Mouse (Mus musculus) lung, adult 2 months (tissue): ENCODE results near the gene Psma4. TPM values are rescaled to one million over a fixed set of nuclear protein-coding genes. Genes with fewer than 3 reads are reported as not detected.

Source experiments
- DNase-seq: peaks from one replicate; pipeline ENCODE4 v3.0.0; 2022
- H3K4me1 ChIP-seq: fragments of 200-500 bp; 2 replicates; pipeline ENCODE4 v1.6.1; 2011; ENCODE audit warnings: low read length; ENCODE audit not compliant: control insufficient read depth, insufficient read depth
- H3K4me3 ChIP-seq: fragments of 200-500 bp; replicated peaks from 2 replicates; pipeline ENCODE3; 2011; ENCODE audit warnings: low read depth, mild to moderate bottlenecking, control low read depth, low read length; ENCODE audit errors: extremely low read depth
- CTCF ChIP-seq: fragments of 200-500 bp; IDR thresholded peaks from 2 replicates; pipeline ENCODE4 v1.5.1; 2011; ENCODE audit warnings: mild to moderate bottlenecking, low read length, control low read depth; ENCODE audit not compliant: insufficient read depth
- POLR2A ChIP-seq: fragments of 200-500 bp; IDR thresholded peaks from 2 replicates; pipeline ENCODE4 v1.6.1; 2011; ENCODE audit warnings: low read depth, mild to moderate bottlenecking, control low read depth, low read length, borderline replicate concordance; ENCODE audit errors: extremely low read depth
- WGBS: fragments of 180-500 bp; shearing (Covaris S2); methylation state at CpG from one replicate; pipeline ENCODE4 v1.1.7; 2018; 5-methylcytosine and 5-hydroxymethylcytosine counted together
- polyA plus RNA-seq: library from polyadenylated mRNA; depleted of rRNA; stranded (reverse); fragments of >200 nt; gene quantifications from 2 replicates; pipeline ENCODE4 v1.2.3, GENCODE M21; 2012; rRNA removed

Psma4 gene
- polyA plus RNA-seq, 1 experiment: 52.0 TPM

DNA sequence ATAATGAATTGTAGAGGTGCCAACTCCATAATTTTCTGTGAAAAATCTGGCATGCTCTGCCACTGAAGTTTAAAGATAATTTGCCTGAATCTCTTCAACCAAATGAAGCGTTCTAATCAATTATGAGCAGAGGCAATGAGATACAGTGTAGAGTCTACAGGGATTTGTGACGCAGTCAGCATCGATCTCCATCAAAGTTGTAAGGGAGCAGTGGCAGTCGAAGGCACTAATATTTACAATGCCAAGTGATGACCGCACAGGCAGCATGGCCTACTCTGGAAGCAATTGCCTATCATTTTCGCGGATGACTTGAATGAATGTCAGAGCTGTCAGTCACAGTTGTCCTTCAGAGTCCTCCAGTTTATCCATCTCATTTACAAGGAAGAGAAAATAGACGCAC, 30.1 kb downstream of the Psma4 start, which contains the start of gene Chrna5:
TSS of gene Chrna5 (plus strand) at position 207 of the 400 bp plus-strand sequence.
- WGBS: 67% methylated on average over 8 of the region's 8 CpGs
- no peak for DNase-seq
- TF ChIP-seq POLR2A: no peak
- no peak for TF ChIP-seq CTCF

GRCm38 (mm10) chr9:54981291-54982191, 31.0 kb downstream of the Psma4 start:
- peaks cover 8% of the 10 kb centered on the region for H3K4me1 ChIP-seq
- peak; percentile 10 for DNase-seq
- WGBS: 1% methylated on average over 84 of the region's 85 CpGs
- H3K4me3 ChIP-seq: peak overlapping the region; percentile 33
- TF ChIP-seq CTCF (no peak), POLR2A (no peak)

More for the DNA sequence above, 30.1 kb downstream of the Psma4 start, which contains the start of gene Chrna5:
- H3K4me1 ChIP-seq: peaks cover 8% of the 10 kb centered on the region
- H3K4me3 ChIP-seq: peak within 1 kb of the TSS; percentile 33

DNA sequence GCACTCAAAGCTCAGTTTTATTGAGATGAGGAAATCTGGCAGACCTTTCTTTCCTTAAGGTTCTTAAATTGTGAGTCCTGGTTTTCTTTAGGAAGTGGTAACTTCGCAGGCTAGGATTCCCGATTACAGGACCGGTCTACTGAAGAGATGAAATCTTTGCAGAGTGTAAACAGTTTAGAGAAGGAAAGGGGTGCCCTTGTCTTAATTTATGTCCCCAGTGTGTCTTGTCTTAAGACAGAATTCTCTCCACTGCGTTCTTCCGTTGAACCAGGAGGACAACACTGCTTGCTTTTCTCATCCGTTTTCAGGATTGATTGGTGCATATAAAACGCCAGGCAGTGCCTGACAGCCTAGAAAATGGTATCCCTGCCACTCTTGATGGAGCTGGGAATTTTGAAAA, 31.8 kb downstream of the Psma4 start:
- WGBS: 17% methylated on average over 7 of the region's 7 CpGs
- TF ChIP-seq CTCF: no peak
- TF ChIP-seq POLR2A: no peak
- Histone ChIP-seq H3K4me3 (no peak overlapping the region), H3K4me1 (peaks cover 8% of the 10 kb centered on the region)
- DNase-seq: no peak

DNA sequence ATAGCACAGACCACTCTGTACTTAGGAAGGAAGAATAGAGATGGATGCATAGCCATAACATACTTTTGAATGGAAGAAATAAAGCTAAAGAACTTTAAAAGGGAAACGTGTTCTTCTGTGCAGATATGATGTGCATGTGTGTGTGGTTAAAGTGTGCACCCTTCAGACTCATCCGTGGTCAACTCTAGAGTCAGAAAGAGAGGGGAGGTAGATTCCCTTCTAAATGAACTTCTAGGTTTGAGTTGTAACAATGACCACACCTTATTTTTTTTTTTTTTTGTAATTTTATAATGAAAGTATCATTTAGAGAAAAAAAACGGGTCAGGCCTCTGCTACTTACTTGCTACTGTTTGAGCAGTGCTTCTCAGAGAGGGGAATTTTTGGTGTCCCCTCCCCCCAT, 39.8 kb downstream of the Psma4 start:
- H3K4me1 ChIP-seq: no peaks in the 10 kb centered on the region
- no peak for TF ChIP-seq CTCF
- WGBS: 67% methylated on average over 3 of the region's 3 CpGs
- DNase-seq: no peak
- H3K4me3 ChIP-seq: no peak overlapping the region

GRCm38 (mm10) chr9:54994381-54994780, 43.8 kb downstream of the Psma4 start:
- no peak for TF ChIP-seq CTCF
- TF ChIP-seq POLR2A: no peak
- no peaks in the 10 kb centered on the region for H3K4me1 ChIP-seq
- DNase-seq: no peak
- H3K4me3 ChIP-seq: no peak overlapping the region
- 60% methylated on average over 3 of the region's 3 CpGs for WGBS

DNA sequence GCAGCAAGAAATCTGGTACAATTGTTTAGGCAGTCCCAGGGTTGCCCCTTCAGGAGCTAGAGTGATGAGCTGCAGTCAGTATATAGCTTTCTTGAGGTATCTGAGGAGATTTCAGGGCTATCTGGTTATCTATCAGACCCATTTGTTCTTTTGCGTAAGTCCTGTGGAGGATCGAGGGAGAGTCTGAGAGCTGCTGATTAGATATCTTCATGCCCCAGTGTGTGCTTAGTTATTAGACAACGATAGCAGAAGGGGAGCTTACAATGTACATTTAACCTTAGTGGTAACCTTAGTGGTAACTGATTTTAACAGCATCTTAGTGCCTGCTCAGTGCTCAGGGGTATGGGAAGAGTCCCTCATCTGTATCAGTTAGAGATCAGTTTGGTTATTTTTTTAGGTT, 45.1 kb downstream of the Psma4 start:
- WGBS: 65% methylated on average over 3 of the region's 3 CpGs
- no peak for DNase-seq
- Histone ChIP-seq H3K4me3 (no peak overlapping the region), H3K4me1 (no peaks in the 10 kb centered on the region)
- no peak for TF ChIP-seq POLR2A

DNA sequence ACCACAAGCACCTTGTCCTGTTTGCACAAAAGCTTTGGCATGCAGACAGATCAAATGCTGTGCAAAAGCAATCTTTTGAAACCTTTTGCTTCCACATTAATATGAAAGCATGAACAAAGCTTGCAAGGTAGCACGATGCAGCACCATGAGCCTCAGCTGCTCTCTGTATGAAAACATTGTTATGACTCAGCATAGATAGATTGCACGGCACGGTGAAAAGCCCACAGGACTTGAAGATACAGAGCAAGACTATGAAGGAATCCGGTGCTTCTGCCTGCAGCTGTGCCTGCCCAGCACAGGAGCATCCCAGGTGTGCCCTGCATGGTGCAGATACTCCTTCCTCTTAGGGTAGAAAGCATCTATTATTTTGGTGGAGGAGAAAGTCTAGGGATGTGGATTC, 53.0 kb downstream of the Psma4 start:
- 62% methylated on average over 4 of the region's 4 CpGs for WGBS
- DNase-seq: no peak
- Histone ChIP-seq H3K4me3 (no peak overlapping the region), H3K4me1 (no peaks in the 10 kb centered on the region; the same call in 1 of the 2 replicates)
- TF ChIP-seq POLR2A (no peak), CTCF (no peak)

Other genes starting within 250 kb of the Psma4 start
- 21.8 and 32.1 TPM in 2 replicates for gene Wdr61, start 216.3 kb upstream of the Psma4 start, polyA plus RNA-seq
- 3.8 and 6.5 TPM in 2 replicates for gene Crabp1, start 186.0 kb upstream of the Psma4 start, polyA plus RNA-seq
- gene Ireb2, start 87.0 kb upstream of the Psma4 start, polyA plus RNA-seq: 3.6 and 8.2 TPM in 2 replicates
- gene Hykk, start 33.5 kb upstream of the Psma4 start, polyA plus RNA-seq: 1.5 and 2.1 TPM in 2 replicates
- gene AY074887, start 208 bp downstream of the Psma4 start, polyA plus RNA-seq: not detected in 2 replicates
- not detected in 2 replicates for gene Chrna5, start 30.1 kb downstream of the Psma4 start, polyA plus RNA-seq
- gene Chrna3, start 75.8 kb downstream of the Psma4 start, polyA plus RNA-seq: 0.10 and 0.11 TPM in 2 replicates
- gene Chrnb4, start 98.0 kb downstream of the Psma4 start, polyA plus RNA-seq: 0.15 and 0.30 TPM in 2 replicates
- 9.9 and 11.7 TPM in 2 replicates for gene Ube2q2, start 198.1 kb downstream of the Psma4 start, polyA plus RNA-seq